Mouse (Mus musculus) kidney, embryonic 16.5 days (tissue): ENCODE measurements around the gene Itsn1. TPM values are rescaled to one million over a fixed set of nuclear protein-coding genes. Genes with fewer than 3 reads are reported as not detected.
A peak's percentile ranks its signal among the peaks of the same experiment; 100 is the strongest.

Experiments used
- ATAC-seq: fragments of 200-750 bp; cut with Nextera tagmentation; 2 replicates; pipeline ENCODE4 v1.8.0; 2017; ENCODE audit warnings: moderate TSS enrichment; ENCODE audit not compliant: low FRiP score, low TSS enrichment
- H3K27ac ChIP-seq: fragments of 300-500 bp; sonication (generic); 2 replicates; pipeline ENCODE4 v1.5.1; 2014; ENCODE audit warnings: low read length
- H3K27me3 ChIP-seq: fragments of 300-500 bp; sonication (generic); 2 replicates; pipeline ENCODE4 v1.6.1; 2014; ENCODE audit warnings: low read length, control low read depth, mixed read lengths; ENCODE audit not compliant: insufficient read depth
- H3K36me3 ChIP-seq: fragments of 300-500 bp; sonication (generic); 2 replicates; pipeline ENCODE4 v1.6.1; 2014; ENCODE audit warnings: low read length, control low read depth, mixed read lengths; ENCODE audit not compliant: insufficient read depth
- H3K4me1 ChIP-seq: fragments of 300-500 bp; sonication (generic); 2 replicates; pipeline ENCODE4 v1.6.1; 2014; ENCODE audit warnings: low read length, control low read depth, mixed read lengths; ENCODE audit not compliant: insufficient read depth
- H3K4me2 ChIP-seq: fragments of 300-500 bp; sonication (generic); replicated peaks from 2 replicates; pipeline ENCODE4 v1.6.1; 2014; ENCODE audit warnings: low read depth, low read length
- H3K4me3 ChIP-seq: fragments of 300-500 bp; sonication (generic); 2 replicates; pipeline ENCODE4 v1.5.1; 2014; ENCODE audit warnings: mild to moderate bottlenecking, low read length
- H3K9ac ChIP-seq: fragments of 300-500 bp; sonication (generic); replicated peaks from 2 replicates; pipeline ENCODE4 v1.6.1; 2014; ENCODE audit warnings: low read length
- H3K9me3 ChIP-seq: fragments of 300-500 bp; sonication (generic); 2 replicates; pipeline ENCODE4 v1.6.1; 2016; ENCODE audit warnings: low read length, control low read depth
- WGBS: fragments of 180-500 bp; shearing (Covaris S2); extraction: QIAGEN DNeasy Blood & Tissue Kit; methylation state at CpG from one replicate; pipeline ENCODE4 v1.1.7; 2014; 5-methylcytosine and 5-hydroxymethylcytosine counted together
- polyA plus RNA-seq: library from polyadenylated mRNA; unstranded; fragments of >200 nt; fragmentation: Nextera tagmentation; extraction: Ambion mirVana; gene quantifications from 2 replicates; pipeline ENCODE4 v1.2.1, GENCODE M21; 2015

Itsn1 gene
- polyA plus RNA-seq, 1 experiment from 2014 or later = 24.3 TPM

DNA sequence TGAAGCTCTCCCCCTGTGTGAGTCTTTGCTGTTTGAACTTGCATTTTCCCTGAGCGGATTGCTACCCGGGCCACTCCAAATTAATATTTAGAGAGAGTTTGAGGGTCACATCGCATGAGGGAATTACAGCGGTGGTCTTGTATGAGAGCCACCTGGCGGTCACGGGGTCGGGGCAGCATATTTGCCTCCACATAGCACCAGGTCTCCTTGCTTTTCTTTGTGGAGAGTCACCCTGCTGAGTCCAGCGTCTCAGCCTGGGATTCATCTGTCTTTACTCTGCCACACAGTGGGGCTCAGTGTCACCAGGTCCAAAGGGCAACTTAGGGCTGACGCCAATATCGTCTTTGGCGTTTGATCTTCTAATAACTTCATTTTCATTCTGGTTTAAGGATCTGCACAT is 171.2 kb downstream of the Itsn1 start:
- H3K4me1 ChIP-seq = no peaks in the 10 kb centered on the region
- ATAC-seq = no peak
- no peak overlapping the region for H3K9ac ChIP-seq
- no peaks in the 10 kb centered on the region for H3K9me3 ChIP-seq
- H3K4me3 ChIP-seq = no peak overlapping the region
- no peak overlapping the region for H3K4me2 ChIP-seq
- no peaks in the 10 kb centered on the region for H3K27me3 ChIP-seq
- WGBS = 70% methylated on average over 11 of the region's 11 CpGs
- H3K27ac ChIP-seq = no peak overlapping the region
- no peaks in the 10 kb centered on the region for H3K36me3 ChIP-seq

DNA sequence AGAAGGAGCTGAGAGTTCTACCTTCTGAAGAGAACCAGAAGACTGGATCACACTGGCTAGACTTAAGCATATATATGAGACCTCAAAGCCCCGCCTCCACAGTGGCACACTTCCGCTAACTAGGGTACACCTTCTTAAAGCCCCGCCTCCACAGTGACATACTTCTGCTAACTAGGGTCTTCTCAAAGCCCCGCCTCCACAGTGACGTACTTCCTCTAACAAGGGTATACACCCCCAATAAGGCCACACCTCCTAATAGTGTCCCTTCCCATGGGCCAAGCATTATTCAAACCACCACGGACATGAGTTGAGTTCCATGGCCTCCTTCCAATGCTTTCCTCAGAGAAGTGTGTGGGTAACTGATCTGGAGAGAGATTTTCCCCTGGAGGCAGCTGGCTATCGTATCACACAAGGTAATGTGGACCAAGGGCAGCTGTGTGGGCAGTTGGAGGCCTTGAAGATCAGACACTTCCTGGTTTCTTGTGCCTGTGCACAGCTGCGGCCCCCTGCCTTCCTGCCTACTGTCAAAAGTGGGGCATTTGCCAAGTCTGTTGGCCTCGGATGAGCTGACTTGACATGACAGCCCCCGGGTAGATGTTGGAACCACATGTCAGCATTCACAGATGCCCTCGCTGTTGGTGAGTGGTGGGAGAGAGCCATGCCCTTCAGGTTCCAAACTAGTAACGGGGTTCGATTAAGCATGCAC is 174.9 kb downstream of the Itsn1 start:
- H3K27ac ChIP-seq = no peak overlapping the region
- ATAC-seq = no peak
- no peak overlapping the region for H3K4me2 ChIP-seq
- no peak overlapping the region for H3K4me3 ChIP-seq
- 89% methylated on average over 13 of the region's 13 CpGs for WGBS
- H3K9me3 ChIP-seq = no peaks in the 10 kb centered on the region
- H3K4me1 ChIP-seq = no peaks in the 10 kb centered on the region
- H3K36me3 ChIP-seq = no peaks in the 10 kb centered on the region
- no peak overlapping the region for H3K9ac ChIP-seq
- no peaks in the 10 kb centered on the region for H3K27me3 ChIP-seq

DNA sequence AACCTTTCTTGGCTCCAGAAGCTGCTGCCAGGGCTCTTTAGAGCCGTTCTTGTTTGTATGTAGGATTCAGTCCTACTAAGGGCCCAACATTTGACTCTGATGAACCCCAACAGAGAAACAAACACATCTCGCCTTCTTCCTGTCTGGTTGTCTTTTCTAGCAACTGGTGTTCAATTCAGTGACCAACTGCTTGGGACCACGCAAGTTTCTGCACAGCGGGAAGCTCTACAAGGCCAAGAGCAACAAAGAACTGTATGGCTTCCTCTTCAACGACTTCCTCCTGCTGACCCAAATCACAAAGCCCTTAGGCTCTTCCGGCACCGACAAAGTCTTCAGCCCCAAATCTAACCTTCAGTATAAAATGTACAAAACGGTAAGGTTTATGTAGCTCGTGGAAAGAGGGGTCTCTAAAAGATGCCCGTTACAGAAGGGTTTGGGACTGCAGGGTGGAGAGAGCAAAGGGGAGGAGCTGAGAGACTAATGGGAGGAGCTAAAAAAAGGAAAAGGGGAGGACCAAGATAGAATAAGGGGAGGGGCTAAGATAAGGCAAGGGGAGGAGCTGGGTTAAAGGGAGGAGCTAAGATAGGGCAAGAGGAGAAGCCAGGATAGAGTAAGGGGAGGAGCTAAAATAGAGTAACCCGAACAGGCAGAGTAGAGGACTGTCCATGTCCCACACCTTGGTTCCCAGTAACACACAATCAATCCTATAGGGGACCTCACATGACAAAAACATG is 176.2 kb downstream of the Itsn1 start:
- no peak overlapping the region for H3K27ac ChIP-seq
- WGBS = 78% methylated on average over 11 of the region's 11 CpGs
- H3K4me3 ChIP-seq = no peak overlapping the region
- no peaks in the 10 kb centered on the region for H3K36me3 ChIP-seq
- H3K4me2 ChIP-seq = no peak overlapping the region
- H3K9ac ChIP-seq = no peak overlapping the region
- no peaks in the 10 kb centered on the region for H3K27me3 ChIP-seq
- 0 out of 2 replicates have a peak, but pooled peaks have one; percentile 15 for ATAC-seq
- no peaks in the 10 kb centered on the region for H3K4me1 ChIP-seq
- H3K9me3 ChIP-seq = no peaks in the 10 kb centered on the region

DNA sequence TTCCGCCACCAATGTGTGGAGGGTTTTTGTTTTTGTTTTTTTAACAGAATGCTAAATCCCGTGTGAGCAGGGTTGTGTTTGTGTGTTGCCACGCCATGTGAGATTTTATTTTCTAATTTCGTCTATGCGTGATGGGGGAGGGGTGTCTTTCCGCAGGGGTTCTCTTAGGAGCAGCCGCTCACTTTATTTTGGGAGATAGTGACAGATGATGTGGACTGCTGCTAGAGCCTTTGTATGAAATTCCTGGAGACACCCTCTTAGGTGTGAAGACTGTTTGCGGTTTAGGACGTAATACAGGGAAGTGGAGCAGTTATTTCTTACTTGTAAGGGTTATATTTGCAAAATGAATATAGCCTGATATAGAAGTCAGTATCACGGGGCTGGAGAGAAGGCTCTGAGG is 176.9 kb downstream of the Itsn1 start:
- WGBS = 84% methylated on average over 10 of the region's 10 CpGs
- Histone ChIP-seq H3K9me3 (no peaks in the 10 kb centered on the region), H3K4me2 (no peak overlapping the region), H3K4me1 (no peaks in the 10 kb centered on the region), H3K9ac (no peak overlapping the region), H3K36me3 (no peaks in the 10 kb centered on the region), H3K27ac (no peak overlapping the region), H3K4me3 (no peak overlapping the region), H3K27me3 (no peaks in the 10 kb centered on the region)
- ATAC-seq = no peak

- H3K36me3 ChIP-seq = no peaks in the 10 kb centered on the region
- no peaks in the 10 kb centered on the region for H3K9me3 ChIP-seq
- H3K27me3 ChIP-seq = no peaks in the 10 kb centered on the region
- H3K4me3 ChIP-seq = no peak overlapping the region
- H3K4me2 ChIP-seq = no peak overlapping the region
- H3K9ac ChIP-seq = no peak overlapping the region
- H3K27ac ChIP-seq = no peak overlapping the region
- ATAC-seq = no peak
- no peaks in the 10 kb centered on the region for H3K4me1 ChIP-seq
- 94% methylated on average over 5 of the region's 5 CpGs for WGBS
Observed at GRCm38 (mm10) chr16:91906672-91907071, 177.6 kb downstream of the Itsn1 start.

- Histone ChIP-seq H3K4me1 (no peaks in the 10 kb centered on the region), H3K4me2 (no peak overlapping the region), H3K9ac (no peak overlapping the region), H3K36me3 (no peaks in the 10 kb centered on the region), H3K27me3 (no peaks in the 10 kb centered on the region), H3K9me3 (no peaks in the 10 kb centered on the region), H3K4me3 (no peak overlapping the region), H3K27ac (no peak overlapping the region)
- 77% methylated on average over 11 of the region's 11 CpGs for WGBS
- no peak for ATAC-seq
Observed at GRCm38 (mm10) chr16:91907158-91907557, 178.1 kb downstream of the Itsn1 start.

- WGBS = 82% methylated on average over 15 of the region's 15 CpGs
- no peak overlapping the region for H3K4me2 ChIP-seq
- H3K27me3 ChIP-seq = no peaks in the 10 kb centered on the region
Observed at GRCm38 (mm10) chr16:91909569-91910335, 180.7 kb downstream of the Itsn1 start.

DNA sequence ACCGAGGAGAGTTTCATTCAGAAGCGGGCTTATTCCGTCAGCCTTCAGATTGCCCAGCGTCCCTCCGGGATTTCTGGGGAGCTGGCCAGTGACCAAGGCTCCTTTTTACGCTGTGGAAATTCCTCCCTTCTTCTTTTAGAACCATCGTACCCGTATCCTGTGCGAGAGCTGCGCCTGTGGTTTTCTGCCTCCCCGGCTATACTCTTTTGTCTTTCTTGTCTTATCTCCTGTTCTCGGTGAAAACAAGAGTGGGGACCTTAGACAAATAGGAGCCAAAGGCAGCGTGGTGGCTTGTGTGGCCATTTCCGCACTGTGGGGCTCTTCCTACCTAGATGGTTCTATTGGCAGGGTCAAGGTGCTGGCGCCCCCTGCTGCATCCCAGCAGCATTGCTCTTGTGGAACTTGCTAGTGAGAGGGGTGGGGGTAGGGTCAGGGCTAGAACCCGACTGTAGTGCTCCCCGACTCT is 188.6 kb downstream of the Itsn1 start:
- Histone ChIP-seq H3K4me3 (peak overlapping the region; percentile 32), H3K4me2 (peak overlapping the region; percentile 52), H3K36me3 (no peaks in the 10 kb centered on the region), H3K9ac (peak overlapping the region; percentile 58), H3K27me3 (no peaks in the 10 kb centered on the region), H3K9me3 (no peaks in the 10 kb centered on the region), H3K4me1 (0 out of 2 replicates have a peak, but pooled peaks cover 9% of the 10 kb centered on the region), H3K27ac (no peak overlapping the region)
- WGBS = 31% methylated on average over 17 of the region's 17 CpGs
- ATAC-seq = peak; percentile 85; the same call in 1 of the 2 replicates

More at GRCm38 (mm10) chr16:91909569-91910335, 180.7 kb downstream of the Itsn1 start:
- ATAC-seq = no peak
- no peaks in the 10 kb centered on the region for H3K4me1 ChIP-seq
- no peaks in the 10 kb centered on the region for H3K36me3 ChIP-seq
- no peak overlapping the region for H3K27ac ChIP-seq
- no peak overlapping the region for H3K9ac ChIP-seq
- no peaks in the 10 kb centered on the region for H3K9me3 ChIP-seq
- no peak overlapping the region for H3K4me3 ChIP-seq

GRCm38 (mm10) chr16:91918461-91918860 is 189.4 kb downstream of the Itsn1 start:
- Histone ChIP-seq H3K36me3 (peaks cover 5% of the 10 kb centered on the region; the same call in 1 of the 2 replicates), H3K27me3 (no peaks in the 10 kb centered on the region), H3K4me1 (0 out of 2 replicates have a peak, but pooled peaks cover 9% of the 10 kb centered on the region), H3K4me3 (no peak overlapping the region), H3K27ac (no peak overlapping the region), H3K4me2 (no peak overlapping the region), H3K9me3 (no peaks in the 10 kb centered on the region), H3K9ac (no peak overlapping the region)
- no peak for ATAC-seq
- WGBS = 66% methylated on average over 4 of the region's 4 CpGs
